Mouse (Mus musculus): Measurements from ENCODE around the gene Nelfa. TPM values are rescaled to one million over a fixed set of nuclear protein-coding genes. Genes with fewer than 3 reads are reported as not detected.

Nelfa gene
- polyA plus RNA-seq, 1 experiment = 28.5 TPM

Other genes with a start within 250 kb of the Nelfa start
- gene Fgfr3, start 214.7 kb downstream of the Nelfa start, polyA plus RNA-seq (2012; rRNA removed) = 13.9 and 23.0 TPM in 2 replicates
- gene Letm1, start 153.6 kb downstream of the Nelfa start, polyA plus RNA-seq (2012; rRNA removed) = 62.5 and 92.7 TPM in 2 replicates
- 10.0 and 10.4 TPM in 2 replicates for gene Nsd2, start 115.7 kb downstream of the Nelfa start, polyA plus RNA-seq (2012; rRNA removed)
- gene Gm1673, start 47.0 kb upstream of the Nelfa start, polyA plus RNA-seq (2012; rRNA removed) = 3.7 and 4.3 TPM in 2 replicates
- gene Nat8l, start 59.6 kb upstream of the Nelfa start, polyA plus RNA-seq (2012; rRNA removed) = 0.47 and 0.61 TPM in 2 replicates
- 0.05 and 0.48 TPM in 2 replicates for gene Poln, start 233.0 kb upstream of the Nelfa start, polyA plus RNA-seq (2012; rRNA removed)
- gene Haus3, start 233.1 kb upstream of the Nelfa start, polyA plus RNA-seq (2012; rRNA removed) = 0.77 and 0.97 TPM in 2 replicates

Data from large intestine, adult 2 months (tissue).